Mouse (Mus musculus) T-helper 1 cell (primary cell): ENCODE results near the gene Marf1.

Source experiments
- in situ Hi-C: fragments of 300-600 bp; cut with MboI, MseI; formaldehyde crosslinking; loops from one replicate; pipeline ENCODE4 v1.15.1; 2025; ENCODE audit warnings: high pct_unique_total_duplicates

Marf1 gene

GRCm38 (mm10) chr16:14162988-14163416 is at the start of gene Marf1, which contains the start of gene Nde1:
Gene Marf1, minus strand, starts transcription at chr16:14163351.
Gene Nde1, plus strand, starts transcription at chr16:14163275.
- in situ Hi-C loops: loop anchor here (10.0 kb wide), 3 partner anchors 58 to 488 kb away; partner anchors contain the start of genes 3110001I22Rik and Bfar

GRCm38 (mm10) chr16:14198798-14199197 is 35.6 kb upstream of the Marf1 start:
- in situ Hi-C loops: no loop called here

- in situ Hi-C loops: no loop called here
These were observed 32.3 kb upstream of the Marf1 start for GRCm38 (mm10) chr16:14195427-14195826.

GRCm38 (mm10) chr16:14194164-14194950 is 31.2 kb upstream of the Marf1 start:
- in situ Hi-C loops: no loop called here

- in situ Hi-C loops: no loop called here
These were observed 22.4 kb upstream of the Marf1 start for GRCm38 (mm10) chr16:14185516-14185915.

- in situ Hi-C loops: no loop called here
These were observed 20.7 kb upstream of the Marf1 start for GRCm38 (mm10) chr16:14183856-14184255.

- in situ Hi-C loops: no loop called here
These were observed 19.2 kb upstream of the Marf1 start for GRCm38 (mm10) chr16:14182360-14182759.

GRCm38 (mm10) chr16:14180163-14180733 is 17.1 kb upstream of the Marf1 start:
- in situ Hi-C loops: no loop called here

- in situ Hi-C loops: no loop called here
These were observed 14.9 kb upstream of the Marf1 start for GRCm38 (mm10) chr16:14178041-14178440.

- in situ Hi-C loops: loop anchor here (10.0 kb wide), 3 partner anchors 65 to 495 kb away; partner anchors contain the start of genes 3110001I22Rik and Bfar
These were observed 6.6 kb upstream of the Marf1 start for GRCm38 (mm10) chr16:14169706-14170105.

- in situ Hi-C loops: loop anchor here (10.0 kb wide), 3 partner anchors 62 to 492 kb away; partner anchors contain the start of genes 3110001I22Rik and Bfar
These were observed 3.3 kb upstream of the Marf1 start for GRCm38 (mm10) chr16:14166490-14166889.

GRCm38 (mm10) chr16:14163731-14164130 is 580 bp upstream of the Marf1 start:
- in situ Hi-C loops: loop anchor here (10.0 kb wide), 3 partner anchors 59 to 489 kb away; partner anchors contain the start of genes 3110001I22Rik and Bfar

GRCm38 (mm10) chr16:14160941-14161340 is 2.2 kb downstream of the Marf1 start:
- in situ Hi-C loops: loop anchor here (10.0 kb wide), 3 partner anchors 56 to 486 kb away; partner anchors contain the start of genes 3110001I22Rik and Bfar

GRCm38 (mm10) chr16:14159746-14160131 is 3.4 kb downstream of the Marf1 start:
- in situ Hi-C loops: loop anchor here (5.0 to 10.0 kb wide), 4 partner anchors 55 to 485 kb away; partner anchors contain the start of genes 3110001I22Rik, Bfar, Mpv17l and Pdxdc1

- in situ Hi-C loops: loop anchor here (5.0 kb wide), 1 partner anchor 257 kb away; the partner anchor contains the start of genes Mpv17l and Pdxdc1
These were observed 4.0 kb downstream of the Marf1 start for GRCm38 (mm10) chr16:14158936-14159745.

- in situ Hi-C loops: loop anchor here (5.0 kb wide), 1 partner anchor 256 kb away; the partner anchor contains the start of genes Mpv17l and Pdxdc1
These were observed 4.6 kb downstream of the Marf1 start for GRCm38 (mm10) chr16:14158536-14158935.

- in situ Hi-C loops: loop anchor here (5.0 kb wide), 1 partner anchor 254 kb away; the partner anchor contains the start of genes Mpv17l and Pdxdc1
These were observed 6.8 kb downstream of the Marf1 start for GRCm38 (mm10) chr16:14156312-14156711.

- in situ Hi-C loops: loop anchor here (5.0 kb wide), 1 partner anchor 253 kb away; the partner anchor contains the start of genes Mpv17l and Pdxdc1
These were observed 7.5 kb downstream of the Marf1 start for GRCm38 (mm10) chr16:14155638-14156037.

GRCm38 (mm10) chr16:14151718-14152117 is 11.4 kb downstream of the Marf1 start:
- in situ Hi-C loops: no loop called here

GRCm38 (mm10) chr16:14147712-14148111 is 15.4 kb downstream of the Marf1 start:
- in situ Hi-C loops: no loop called here

GRCm38 (mm10) chr16:14143298-14143697 is 19.9 kb downstream of the Marf1 start:
- in situ Hi-C loops: loop anchor here (5.0 kb wide), 1 partner anchor 36 kb away; no protein-coding TSS in a partner anchor
